Mouse (Mus musculus) megakaryocyte-erythroid progenitor cell, adult 5-6 weeks (primary cell): ENCODE data around the gene Rhobtb1. TPM values are rescaled to one million over a fixed set of nuclear protein-coding genes. Genes with fewer than 3 reads are reported as not detected.

Experiments
- ATAC-seq: replicated peaks from 2 replicates; pipeline ENCODE4 v1.8.0; 2016; ENCODE audit warnings: mild to moderate bottlenecking, inconsistent platforms; ENCODE audit not compliant: severe bottlenecking, poor library complexity, low FRiP score, low TSS enrichment
- total RNA-seq, 2 experiments: library from RNA; stranded (forward) in 1 of 2; stranded (reverse) in 1 of 2; fragments of 200-1000, 215-1000 nt in 1 of 2; fragments of >200 nt in 1 of 2; fragmentation: Nextera tagmentation in 1 of 2; gene quantifications; 2 replicates each; pipeline ENCODE4 v1.2.3; 2014 to 2017

Gene Rhobtb1
- total RNA-seq, 2 experiments from 2014 or later, result 4.1 TPM; not detected in 1

DNA sequence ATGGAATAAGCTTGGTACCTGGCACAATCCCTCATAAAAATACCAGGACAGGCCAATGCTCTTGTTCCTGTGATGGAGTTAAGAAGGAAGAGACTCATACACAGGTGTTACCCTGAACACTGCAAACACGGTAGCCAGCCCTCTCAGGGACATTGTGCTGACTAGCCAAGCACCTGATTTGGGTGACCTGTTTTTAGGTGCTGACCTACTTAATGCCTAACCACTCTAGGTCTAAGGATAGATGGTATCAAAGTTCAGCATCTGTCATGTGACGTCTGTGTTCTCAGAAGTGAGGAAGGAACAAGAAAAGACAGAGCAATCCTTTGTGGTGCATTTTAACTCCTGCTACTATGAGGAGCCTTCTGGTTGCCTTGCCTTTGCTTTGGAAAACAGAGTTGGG, 9.6 kb downstream of the Rhobtb1 start:
- ATAC-seq, result no peak

DNA sequence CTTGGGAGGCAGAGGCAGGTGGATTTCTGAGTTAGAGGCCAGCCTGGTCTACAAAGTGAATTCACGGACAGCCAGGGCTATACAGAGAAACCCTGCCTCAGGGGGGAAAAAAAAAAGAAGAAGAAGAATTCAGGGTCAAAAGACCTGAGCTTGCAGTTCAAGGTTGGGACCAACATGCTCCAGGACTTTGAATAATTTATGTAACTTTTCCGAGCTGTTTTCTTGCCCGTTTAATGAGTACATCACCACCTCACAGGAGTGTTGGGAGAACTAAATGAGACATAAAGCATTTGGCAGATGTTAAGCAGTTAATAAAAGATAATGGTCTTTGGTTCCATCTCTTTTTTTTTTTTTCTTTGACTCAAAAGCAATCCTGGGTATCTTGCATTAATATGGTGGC, 10.3 kb downstream of the Rhobtb1 start:
- ATAC-seq, result no peak

DNA sequence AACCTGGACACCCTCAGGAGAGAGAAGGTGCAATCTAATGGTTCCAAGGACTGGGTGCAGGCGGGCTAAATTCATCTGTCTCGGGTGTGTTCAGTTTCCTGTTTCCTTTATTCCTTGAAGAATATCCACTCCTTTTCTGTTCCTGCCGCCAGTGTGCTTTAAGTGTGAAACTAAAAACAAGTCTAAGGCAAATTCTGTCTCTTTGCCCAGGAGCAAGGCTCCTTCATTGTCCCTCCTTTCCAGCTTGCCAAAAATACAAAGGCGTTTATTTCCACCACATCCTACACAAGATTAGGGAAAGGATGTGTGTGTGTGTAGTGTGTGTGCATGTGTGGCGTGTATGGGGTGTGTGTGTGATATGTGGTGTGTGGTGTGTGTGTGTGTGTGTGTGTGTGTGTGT, 11.3 kb downstream of the Rhobtb1 start:
- no peak for ATAC-seq

DNA sequence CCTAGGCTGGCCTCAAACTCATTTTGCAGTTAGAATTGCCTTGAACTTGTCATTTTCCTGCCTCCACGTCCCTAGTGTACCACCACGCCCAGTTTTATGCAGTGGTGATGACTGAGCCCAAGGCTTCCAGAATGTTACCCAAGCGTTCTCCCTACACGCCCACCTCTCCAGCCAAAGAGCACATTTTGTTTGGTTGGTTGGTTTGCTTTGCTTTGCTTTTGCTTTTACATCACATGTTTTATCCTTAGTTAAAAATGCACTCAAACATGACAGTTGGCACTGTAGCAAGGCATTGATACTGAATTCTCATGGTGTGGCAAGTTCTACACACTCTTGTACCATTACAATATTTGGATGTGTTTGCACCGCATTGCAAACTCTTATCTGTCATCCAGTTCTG, 12.0 kb downstream of the Rhobtb1 start:
- ATAC-seq, result no peak

DNA sequence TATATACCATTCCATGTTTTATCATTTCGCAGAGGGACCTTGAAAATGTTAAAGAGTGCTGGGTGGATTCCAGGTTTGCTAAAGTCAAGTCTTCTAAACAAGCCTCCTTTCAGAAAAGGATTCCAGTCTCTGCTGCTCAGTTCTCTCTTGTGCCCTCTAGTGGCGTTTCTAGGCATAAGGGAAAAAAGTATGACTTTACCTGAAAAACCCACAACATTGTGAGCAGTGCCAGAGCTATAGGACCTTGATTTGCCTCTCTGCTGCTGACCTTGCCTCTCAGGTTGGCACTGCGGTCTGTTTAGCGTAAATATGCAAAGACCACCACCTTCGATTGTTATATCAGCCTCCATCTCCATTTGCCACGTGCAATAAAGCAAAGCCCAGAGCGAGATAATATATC, 13.9 kb downstream of the Rhobtb1 start:
- ATAC-seq, result no peak; the same call in 1 of the 2 replicates

DNA sequence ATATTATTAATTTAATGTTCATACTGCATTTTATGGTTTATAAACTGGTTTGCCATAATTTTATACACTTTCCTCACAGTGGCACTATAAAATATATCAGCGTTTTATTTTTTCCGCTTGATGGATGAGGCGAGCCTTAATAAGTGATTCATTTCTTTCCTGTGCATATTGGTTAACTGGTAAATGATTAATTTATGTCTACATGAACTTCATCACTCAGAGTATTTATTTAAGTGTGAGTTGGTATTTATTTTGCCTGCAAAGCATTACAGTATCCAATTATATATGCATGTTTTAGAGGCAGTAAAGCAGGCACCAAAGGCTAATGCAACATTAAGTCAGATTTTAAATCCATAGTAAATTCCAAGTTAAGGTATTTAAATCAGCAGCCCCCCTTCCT, 14.6 kb downstream of the Rhobtb1 start:
- ATAC-seq, result no peak

DNA sequence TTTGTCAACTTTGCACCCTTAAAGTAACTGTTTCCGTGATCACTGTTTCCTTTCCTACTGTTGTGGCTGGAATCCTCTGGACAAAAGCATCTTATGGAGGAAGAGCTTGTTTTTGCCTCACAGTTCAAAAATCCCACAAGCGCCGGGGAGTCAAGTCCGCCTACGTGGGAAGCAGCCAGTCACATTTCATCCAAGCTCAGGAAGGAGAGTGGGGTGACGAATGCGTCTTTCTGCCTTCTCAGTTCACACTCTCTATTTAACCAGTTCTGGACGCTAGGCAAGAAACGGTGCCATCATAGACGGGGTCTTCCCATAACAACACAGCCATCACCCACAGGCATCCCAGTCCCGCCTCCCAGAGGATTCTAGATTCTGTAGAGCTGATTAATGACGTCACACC, 15.3 kb downstream of the Rhobtb1 start:
- no peak for ATAC-seq

DNA sequence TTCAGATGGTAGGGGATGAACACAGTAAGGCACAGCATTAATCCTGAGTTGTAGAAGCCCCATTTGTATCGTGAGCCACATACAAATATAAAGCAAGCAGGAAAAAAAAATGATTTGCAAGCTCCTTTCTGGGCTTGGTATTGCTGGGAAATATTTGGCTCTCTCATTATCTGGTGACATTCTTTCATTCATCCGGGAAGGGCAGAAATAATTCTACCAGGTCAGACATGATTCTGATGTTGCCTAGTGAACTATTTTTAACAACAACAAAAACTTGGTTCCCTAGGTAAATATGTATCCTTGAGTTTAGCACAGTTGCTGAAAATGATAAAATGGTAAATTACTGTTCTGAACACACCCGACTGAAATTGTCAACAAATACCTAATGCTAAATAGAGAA, 21.2 kb downstream of the Rhobtb1 start:
- ATAC-seq, result no peak

DNA sequence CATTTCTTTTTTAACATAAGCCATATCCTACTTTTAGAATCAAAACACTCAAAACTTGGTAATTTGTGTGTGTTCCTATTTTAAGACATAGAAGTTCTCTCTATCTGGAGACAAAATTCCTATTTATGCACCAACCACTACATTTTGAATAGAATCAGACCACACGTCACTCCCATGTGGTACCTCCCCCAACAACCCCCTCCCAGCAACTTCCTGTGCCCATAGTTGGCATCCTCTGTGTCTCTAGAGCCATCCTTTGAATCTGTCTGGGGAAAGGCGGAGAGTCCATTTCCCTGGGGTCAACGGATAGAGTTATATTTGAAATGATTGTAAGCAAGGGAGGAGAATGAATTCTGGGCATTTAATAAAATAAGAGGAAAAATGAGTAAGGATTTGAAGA, 24.9 kb downstream of the Rhobtb1 start:
- no peak for ATAC-seq

DNA sequence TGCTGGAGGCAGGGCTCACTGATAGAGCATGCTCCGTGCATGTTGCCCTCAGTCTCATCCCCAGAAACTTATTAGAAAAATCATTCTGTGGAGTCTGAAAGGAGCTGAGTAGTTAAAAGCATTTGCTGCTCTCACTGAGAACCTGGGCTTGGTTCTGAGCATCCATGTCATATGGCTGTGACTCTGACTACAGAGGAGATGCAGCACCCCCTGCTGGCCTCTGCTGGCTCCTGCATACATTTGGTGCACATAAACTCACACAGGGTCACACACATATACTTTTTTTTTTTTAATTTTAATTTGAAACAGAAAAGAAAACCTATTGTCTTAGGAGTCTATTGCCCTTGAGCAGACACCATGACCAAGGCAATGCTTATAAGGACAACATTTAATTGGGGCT, 28.1 kb downstream of the Rhobtb1 start:
- ATAC-seq, result no peak

DNA sequence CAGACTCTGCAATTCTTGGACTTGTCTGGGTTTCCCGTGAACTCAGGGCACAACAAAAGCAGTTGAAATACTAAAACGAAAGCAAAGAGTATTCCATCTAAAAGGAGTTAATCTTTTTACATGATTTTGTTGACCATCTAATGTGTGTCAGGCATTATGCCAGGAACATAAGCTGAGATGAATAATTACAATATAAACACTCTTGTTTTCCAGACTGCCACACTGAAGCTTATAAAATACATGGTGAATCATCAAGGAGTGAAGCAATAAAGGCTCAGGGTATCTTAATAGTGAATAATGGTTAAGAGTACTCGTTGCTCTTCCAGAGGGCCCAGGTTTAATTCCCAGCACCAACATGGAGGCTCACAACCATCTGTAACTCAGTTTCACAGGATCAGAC, 29.8 kb downstream of the Rhobtb1 start:
- ATAC-seq, result no peak

DNA sequence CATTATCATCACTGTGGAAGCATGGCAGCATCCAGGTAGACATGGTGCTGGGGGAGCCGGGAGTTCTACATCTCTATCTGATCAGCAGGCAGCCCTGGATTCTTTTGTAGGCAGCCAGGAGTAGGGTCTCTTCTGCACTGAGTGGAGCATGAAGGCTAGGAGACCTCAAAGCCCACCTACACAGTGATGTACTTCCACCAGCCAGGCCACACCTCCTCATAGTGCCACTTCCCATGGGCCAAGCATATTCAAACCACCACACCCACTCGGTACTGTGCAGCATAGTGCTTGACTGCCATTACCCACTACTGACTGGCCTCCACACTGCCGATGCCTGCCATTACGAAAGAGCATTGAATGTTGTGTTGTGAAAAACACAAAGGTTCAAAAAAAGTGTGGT, 33.7 kb downstream of the Rhobtb1 start:
- ATAC-seq, result no peak

DNA sequence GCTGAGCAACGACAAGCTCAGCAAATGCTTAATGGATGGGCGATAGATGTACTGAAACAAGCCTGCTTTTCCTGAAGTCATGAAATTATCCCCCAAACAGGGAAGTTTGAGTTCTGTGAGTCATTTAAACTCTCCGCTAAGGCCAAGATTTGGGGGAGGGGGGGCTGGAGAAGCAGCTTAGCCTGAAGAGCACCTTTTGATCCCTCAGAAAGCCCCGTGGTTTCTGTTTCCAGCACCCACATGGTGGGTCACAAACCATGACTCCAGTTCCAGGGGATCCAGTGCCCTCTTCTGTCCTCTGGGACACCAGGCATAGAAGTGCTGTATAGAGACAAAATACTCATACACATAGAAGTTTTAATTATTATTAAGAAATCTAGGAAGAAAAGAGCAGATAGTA, 34.2 kb downstream of the Rhobtb1 start:
- ATAC-seq, result no peak

DNA sequence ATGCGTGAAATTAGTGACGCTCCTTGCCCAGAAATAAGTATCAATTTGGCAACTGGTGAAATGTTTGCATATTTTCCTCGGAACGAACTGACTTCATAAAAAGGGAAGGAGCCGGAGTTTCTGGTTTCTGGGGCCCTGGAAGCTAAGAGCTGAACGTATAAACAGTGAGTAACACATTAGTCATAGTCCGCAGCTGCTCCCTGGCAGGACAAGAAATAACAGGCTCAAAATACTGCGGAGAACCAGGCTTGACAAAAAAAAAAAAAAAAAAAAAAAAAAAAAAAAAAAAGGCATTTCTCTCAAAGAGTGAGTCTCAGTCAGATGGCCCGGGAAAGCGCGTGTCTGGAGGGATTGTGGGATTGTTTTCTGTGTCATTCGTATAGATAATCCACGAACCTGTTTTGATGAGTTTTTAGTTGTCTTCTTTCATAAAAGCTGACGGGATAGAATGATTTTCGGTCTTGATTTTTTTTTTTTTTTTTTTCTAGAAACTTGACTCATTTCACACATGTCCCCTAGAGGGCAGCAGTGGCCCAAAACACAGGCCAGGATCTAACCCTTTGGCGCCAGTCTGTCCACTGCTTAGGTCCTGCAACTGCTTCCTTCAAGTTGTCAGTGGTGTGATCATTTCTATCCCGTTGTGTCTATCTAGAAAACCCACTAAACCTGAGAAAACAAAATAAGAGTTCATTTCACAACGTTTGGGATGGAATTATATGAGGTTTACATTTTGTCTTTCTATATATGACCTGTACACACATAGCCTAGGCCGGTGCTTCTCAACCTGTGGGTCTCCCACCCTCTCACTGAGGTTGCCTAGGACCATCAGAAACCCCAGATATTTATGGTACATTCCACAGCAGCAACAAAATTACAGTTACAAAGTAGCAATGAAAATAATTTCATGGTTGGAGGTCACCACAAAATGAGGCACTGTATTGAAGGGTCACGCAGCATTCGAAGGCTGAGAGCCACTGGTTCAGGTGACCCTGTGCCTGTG, 35.0 kb downstream of the Rhobtb1 start:
- ATAC-seq, result peak; percentile 86

DNA sequence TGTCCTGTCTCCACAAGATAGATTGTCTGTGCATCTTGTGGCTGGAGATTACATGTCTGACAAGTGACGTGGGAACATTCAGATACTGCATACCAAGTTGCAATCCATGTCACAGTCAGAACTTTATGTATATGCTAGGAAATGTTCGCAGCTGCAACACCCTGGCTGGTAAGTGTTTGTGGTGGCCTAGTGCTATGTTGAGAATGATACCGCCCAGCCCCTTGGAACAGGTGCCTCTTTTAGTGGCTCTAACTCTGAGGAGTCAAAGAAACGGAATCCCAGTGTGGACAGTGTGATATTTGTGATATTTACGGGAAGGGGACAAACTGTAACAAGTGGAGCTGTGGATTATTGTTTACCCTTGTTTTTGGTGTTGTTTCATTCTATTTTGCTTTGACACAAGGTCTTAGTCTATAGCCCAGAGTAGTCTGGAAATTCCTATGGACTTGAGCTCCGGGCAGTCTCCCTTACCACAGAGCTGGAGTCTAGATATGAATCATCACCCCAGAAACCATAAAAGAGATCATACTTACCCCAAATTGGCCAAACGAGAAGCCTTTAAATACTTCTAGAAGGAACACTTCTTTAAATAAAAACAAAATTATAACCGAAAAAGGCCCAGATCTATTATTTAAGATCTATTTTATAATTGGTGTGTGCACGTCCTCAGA, 36.7 kb downstream of the Rhobtb1 start:
- no peak for ATAC-seq

DNA sequence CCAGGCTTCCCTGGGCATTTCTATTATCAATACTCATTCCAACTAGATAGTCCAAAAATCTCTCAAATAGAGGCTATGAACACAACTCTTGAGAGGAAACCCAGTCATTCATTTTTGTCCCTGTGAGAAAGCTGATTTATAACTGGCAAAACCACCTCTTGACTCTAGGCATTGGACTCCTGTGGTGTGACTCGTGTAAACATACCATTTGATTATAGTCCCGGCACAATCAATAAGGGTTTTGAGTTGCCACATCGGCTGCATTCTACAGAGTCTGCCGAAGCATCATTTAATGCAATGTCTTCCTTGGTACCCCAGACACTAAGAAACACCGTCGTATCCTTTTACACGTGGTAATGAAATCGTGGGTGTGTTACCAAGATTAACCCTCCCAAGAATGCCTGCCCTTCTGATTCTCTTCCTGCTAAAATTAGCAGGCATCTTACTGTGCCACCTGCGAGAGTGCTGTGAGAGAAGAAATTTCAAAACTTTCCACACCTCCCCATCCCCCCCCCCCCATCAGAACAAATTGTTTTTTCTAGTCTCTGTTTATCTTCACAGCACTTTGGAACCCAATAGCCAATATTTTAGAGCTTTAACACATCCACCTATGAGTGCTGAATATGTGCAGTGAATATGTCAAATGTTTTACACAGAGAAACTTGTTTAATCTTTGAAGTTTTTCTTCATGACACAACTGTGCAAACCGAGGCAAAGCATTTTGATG, 39.4 kb downstream of the Rhobtb1 start:
- no peak for ATAC-seq

DNA sequence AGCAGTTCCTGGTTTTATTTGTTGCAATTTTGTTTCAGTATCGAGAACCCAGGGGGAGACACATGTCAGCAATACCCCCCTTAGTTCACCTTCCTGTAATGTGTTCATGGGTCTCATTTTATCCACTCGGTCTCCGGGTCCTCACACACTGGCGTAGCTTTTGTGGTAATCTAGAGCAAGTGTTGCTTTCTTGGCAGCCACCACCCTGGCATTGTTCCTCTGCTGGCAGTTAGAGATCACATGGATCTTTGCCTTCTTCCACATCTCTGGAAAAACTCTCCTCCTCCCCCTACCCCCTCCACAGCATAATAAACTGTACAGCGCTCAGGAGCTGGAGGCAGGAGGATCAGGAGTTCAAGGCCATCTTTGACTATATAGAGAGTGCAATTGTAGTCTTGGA, 41.0 kb downstream of the Rhobtb1 start:
- no peak for ATAC-seq

DNA sequence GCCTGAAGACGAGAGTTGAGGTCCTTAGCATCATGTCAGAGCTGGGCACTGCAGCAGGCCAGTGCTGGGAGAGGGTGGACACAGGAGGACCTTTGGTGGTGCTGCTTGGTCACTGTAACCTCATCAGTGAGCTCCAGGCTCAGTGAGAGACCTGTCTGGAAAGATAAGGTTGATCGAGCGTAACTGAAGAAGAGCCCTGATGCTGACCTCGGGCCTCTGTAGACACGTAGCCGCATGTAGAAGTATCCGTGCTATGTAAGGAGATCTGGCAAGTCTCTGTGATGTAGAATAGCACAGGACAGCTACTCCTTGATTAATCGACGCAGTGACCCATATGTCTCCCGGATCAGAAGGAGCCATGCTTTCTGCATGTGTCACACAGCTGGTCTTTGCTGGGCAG, 42.5 kb downstream of the Rhobtb1 start:
- no peak for ATAC-seq

DNA sequence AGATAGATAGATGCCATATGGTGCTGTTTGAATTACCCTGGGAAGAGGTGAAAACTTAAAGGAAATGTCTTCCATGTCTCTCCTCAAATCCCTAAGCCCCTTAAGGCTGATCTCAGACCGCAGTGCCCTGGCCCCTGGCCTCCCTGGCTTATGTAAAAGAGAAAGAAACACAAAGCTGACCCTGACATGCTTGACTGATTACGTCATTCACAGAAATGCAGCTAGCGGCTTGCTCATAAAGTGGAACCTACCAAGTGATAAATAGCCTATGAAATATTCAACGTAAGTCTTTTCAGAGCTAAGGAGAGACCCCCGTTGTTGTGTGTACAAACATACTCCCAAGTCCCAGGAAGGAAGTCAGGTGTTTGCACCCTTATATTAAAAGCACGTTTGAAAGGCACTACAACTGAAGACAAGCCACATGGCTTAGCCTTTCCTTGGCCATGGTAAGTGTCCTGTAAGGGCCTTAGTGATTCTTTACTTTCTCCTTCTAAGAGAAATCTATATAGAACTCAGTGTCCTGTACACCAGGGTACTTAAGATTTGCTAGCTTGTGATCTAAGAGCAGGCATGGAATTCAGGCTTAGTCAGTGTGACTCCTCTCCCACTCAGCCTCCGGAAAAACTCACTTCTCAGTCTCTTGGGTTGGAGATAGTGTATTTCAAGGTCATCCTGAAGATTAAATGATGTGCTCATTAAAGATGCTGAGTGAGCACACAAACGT, 53.6 kb downstream of the Rhobtb1 start:
- no peak for ATAC-seq

DNA sequence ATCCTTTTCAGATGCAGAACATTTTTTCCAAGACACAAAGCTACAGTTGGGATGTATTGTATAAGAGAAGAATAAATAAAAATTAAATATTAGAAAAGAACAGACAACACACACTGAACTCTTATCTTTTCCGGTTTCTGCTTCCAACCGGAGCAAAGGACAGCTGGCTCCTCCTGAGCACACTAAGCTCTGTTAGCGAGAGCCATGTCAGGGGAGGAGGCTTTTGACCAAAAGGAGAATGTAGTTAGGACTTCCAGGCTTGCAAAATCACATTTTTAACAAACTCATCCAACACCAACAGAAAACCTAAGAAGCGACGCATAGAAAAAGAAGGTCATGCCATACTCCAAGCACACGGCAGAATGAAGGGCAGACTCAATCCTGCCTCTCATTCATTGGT, 54.8 kb downstream of the Rhobtb1 start:
- ATAC-seq, result no peak
